Mouse (Mus musculus): ENCODE data around the gene Ssx2ip.
"Not testable (repeated sequence)": the region's sequence is repeated elsewhere in the genome, so short reads cannot be mapped to it uniquely, and the experiment has no call there.

DNA sequence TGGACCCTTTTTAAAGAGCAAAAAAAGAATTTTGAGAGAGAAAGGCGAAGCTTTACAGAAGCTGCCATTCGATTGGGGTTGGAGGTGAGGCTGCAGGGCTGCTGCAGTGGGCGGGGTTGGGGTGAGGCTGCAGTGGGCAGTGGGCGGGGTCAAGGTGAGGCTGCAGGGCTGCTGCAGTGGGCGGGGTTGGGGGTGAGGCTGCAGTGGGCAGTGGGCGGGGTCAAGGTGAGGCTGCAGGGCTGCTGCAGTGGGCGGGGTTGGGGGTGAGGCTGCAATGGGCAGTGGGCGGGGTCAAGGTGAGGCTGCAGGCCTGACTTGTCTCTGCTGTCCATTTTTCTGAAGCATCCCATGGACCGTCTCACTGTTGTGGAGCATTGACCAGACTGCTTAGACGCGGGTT, 28.6 kb downstream of the Ssx2ip start:
- TF ChIP-seq CTCF, EP300 (IDR thresholded peaks at IDR 0.05): not testable (repeated sequence)
